Mouse (Mus musculus) intestine, embryonic 14.5 days (tissue): Measurements from ENCODE around the gene Pdlim3. TPM values are rescaled to one million over a fixed set of nuclear protein-coding genes. Genes with fewer than 3 reads are reported as not detected.

Experiments used
- ATAC-seq: fragments of 200-750 bp; cut with Nextera tagmentation; replicated peaks from 2 replicates; pipeline ENCODE4 v1.8.0; 2017; ENCODE audit warnings: low read depth, moderate number of reproducible peaks, moderate TSS enrichment, moderate library complexity; ENCODE audit not compliant: low FRiP score, low TSS enrichment
- DNase-seq: peaks from one replicate; pipeline ENCODE4 v3.0.0-alpha.2; 2018; ENCODE audit warnings: low spot score
- H3K27ac ChIP-seq: fragments of 300-500 bp; sonication (generic); 2 replicates; pipeline ENCODE4 v1.5.1; 2014; ENCODE audit warnings: low read depth, mild to moderate bottlenecking, control low read depth
- H3K27me3 ChIP-seq: fragments of 300-500 bp; sonication (generic); replicated peaks from 2 replicates; pipeline ENCODE4 v1.6.1; 2014; ENCODE audit warnings: low read length, control low read depth; ENCODE audit not compliant: control insufficient read depth, insufficient read depth
- H3K36me3 ChIP-seq: fragments of 300-500 bp; sonication (generic); 2 replicates; pipeline ENCODE4 v1.6.1; 2014; ENCODE audit warnings: low read length, control low read depth; ENCODE audit not compliant: control insufficient read depth, insufficient read depth
- H3K4me1 ChIP-seq: fragments of 300-500 bp; sonication (generic); replicated peaks from 2 replicates; pipeline ENCODE4 v1.6.1; 2014; ENCODE audit warnings: low read length, control low read depth, mixed read lengths; ENCODE audit not compliant: control insufficient read depth, insufficient read depth
- H3K4me2 ChIP-seq: fragments of 300-500 bp; sonication (generic); 2 replicates; pipeline ENCODE4 v1.6.1; 2014; ENCODE audit warnings: low read length
- H3K4me3 ChIP-seq: fragments of 300-500 bp; sonication (generic); 2 replicates; pipeline ENCODE4 v1.5.1; 2014; ENCODE audit warnings: low read depth, low read length, control low read depth, mixed read lengths
- H3K9ac ChIP-seq: fragments of 300-500 bp; sonication (generic); 2 replicates; pipeline ENCODE4 v1.6.1; 2014; ENCODE audit warnings: mild to moderate bottlenecking, low read length
- H3K9me3 ChIP-seq: fragments of 300-500 bp; sonication (generic); 2 replicates; pipeline ENCODE4 v1.6.1; 2016; ENCODE audit warnings: low read length, control low read depth; ENCODE audit not compliant: control insufficient read depth
- WGBS: fragments of 180-500 bp; shearing (Covaris S2); extraction: QIAGEN DNeasy Blood & Tissue Kit; methylation state at CpG from one replicate; pipeline ENCODE4 v1.1.7; 2014; 5-methylcytosine and 5-hydroxymethylcytosine counted together
- polyA plus RNA-seq: library from polyadenylated mRNA; unstranded; fragments of >200 nt; fragmentation: Nextera tagmentation; extraction: Ambion mirVana; gene quantifications from 2 replicates; pipeline ENCODE4 v1.2.1, GENCODE M21; 2014

The Pdlim3 gene
- polyA plus RNA-seq, 1 experiment from 2014 or later = 90.3 TPM

GRCm38 (mm10) chr8:45916496-45916895 lies 31.2 kb downstream of the Pdlim3 start:
- peaks cover 6% of the 10 kb centered on the region; the same call in 1 of the 2 replicates for H3K4me1 ChIP-seq
- ATAC-seq = no peak
- 83% methylated on average over 3 of the region's 3 CpGs for WGBS

GRCm38 (mm10) chr8:45917040-45917679 lies 31.9 kb downstream of the Pdlim3 start:
- no peak for DNase-seq
- Histone ChIP-seq H3K9me3 (peaks cover under 1% of the 10 kb centered on the region; the same call in 1 of the 2 replicates), H3K4me1 (peaks cover 6% of the 10 kb centered on the region; the same call in 1 of the 2 replicates), H3K27ac (no peak overlapping the region), H3K36me3 (no peaks in the 10 kb centered on the region), H3K27me3 (no peaks in the 10 kb centered on the region), H3K4me2 (no peak overlapping the region), H3K4me3 (no peak overlapping the region), H3K9ac (no peak overlapping the region)
- WGBS = 69% methylated on average over 20 of the region's 20 CpGs
- ATAC-seq = no peak

More at GRCm38 (mm10) chr8:45916496-45916895, 31.2 kb downstream of the Pdlim3 start:
- Histone ChIP-seq H3K4me2 (no peak overlapping the region), H3K36me3 (no peaks in the 10 kb centered on the region), H3K27me3 (no peaks in the 10 kb centered on the region), H3K9ac (no peak overlapping the region), H3K9me3 (no peaks in the 10 kb centered on the region), H3K4me3 (no peak overlapping the region), H3K27ac (no peak overlapping the region)
- DNase-seq = no peak

GRCm38 (mm10) chr8:45918891-45919290 lies 33.6 kb downstream of the Pdlim3 start:
- ATAC-seq (no peak), DNase-seq (no peak)
- H3K27ac ChIP-seq = no peak overlapping the region
- H3K9me3 ChIP-seq = peaks cover 4% of the 10 kb centered on the region
- H3K27me3 ChIP-seq = no peaks in the 10 kb centered on the region
- H3K4me3 ChIP-seq = no peak overlapping the region
- no peak overlapping the region for H3K4me2 ChIP-seq
- peaks cover 6% of the 10 kb centered on the region; the same call in 1 of the 2 replicates for H3K4me1 ChIP-seq
- 86% methylated on average over 15 of the region's 15 CpGs for WGBS
- H3K36me3 ChIP-seq = no peaks in the 10 kb centered on the region
- no peak overlapping the region for H3K9ac ChIP-seq

- no peak overlapping the region for H3K27ac ChIP-seq
- 93% methylated on average over 7 of the region's 7 CpGs for WGBS
- peaks cover 4% of the 10 kb centered on the region for H3K9me3 ChIP-seq
- H3K4me2 ChIP-seq = no peak overlapping the region
- peaks cover 6% of the 10 kb centered on the region; the same call in 1 of the 2 replicates for H3K4me1 ChIP-seq
- no peak for DNase-seq
- no peak overlapping the region for H3K4me3 ChIP-seq
- no peaks in the 10 kb centered on the region for H3K27me3 ChIP-seq
- H3K36me3 ChIP-seq = no peaks in the 10 kb centered on the region
- no peak for ATAC-seq
- H3K9ac ChIP-seq = no peak overlapping the region
These were observed 35.1 kb downstream of the Pdlim3 start for GRCm38 (mm10) chr8:45920392-45920791.

GRCm38 (mm10) chr8:45922116-45922515 lies 36.9 kb downstream of the Pdlim3 start:
- Histone ChIP-seq H3K27me3 (no peaks in the 10 kb centered on the region), H3K27ac (no peak overlapping the region), H3K4me3 (no peak overlapping the region), H3K4me1 (0 out of 2 replicates have a peak, but pooled peaks cover under 1% of the 10 kb centered on the region), H3K9ac (no peak overlapping the region), H3K9me3 (peaks cover 4% of the 10 kb centered on the region), H3K36me3 (no peaks in the 10 kb centered on the region), H3K4me2 (no peak overlapping the region)
- DNase-seq (no peak), ATAC-seq (no peak)
- 91% methylated on average over 7 of the region's 7 CpGs for WGBS

- H3K36me3 ChIP-seq = no peaks in the 10 kb centered on the region
- DNase-seq = peak; percentile 99
- peak within 1 kb of the TSS; percentile 20; the same call in 1 of the 2 replicates for H3K4me3 ChIP-seq
- no peaks in the 10 kb centered on the region for H3K4me1 ChIP-seq
- H3K27ac ChIP-seq = no peak within 1 kb of the TSS
- H3K9ac ChIP-seq = no peak within 1 kb of the TSS
- H3K9me3 ChIP-seq = peaks cover 10% of the 10 kb centered on the region; the same call in 1 of the 2 replicates
- H3K27me3 ChIP-seq = no peaks in the 10 kb centered on the region
- WGBS = 7% methylated on average over 23 of the region's 23 CpGs
- H3K4me2 ChIP-seq = peak within 1 kb of the TSS; percentile 50
- ATAC-seq = peak; percentile 81
These were observed 49.3 kb downstream of the Pdlim3 start, which contains the start of gene Ccdc110 for GRCm38 (mm10) chr8:45934582-45935014. Gene Ccdc110, plus strand, starts transcription at chr8:45934619.

- ATAC-seq = no peak
- WGBS = 91% methylated on average over 9 of the region's 9 CpGs
These were observed 51.7 kb downstream of the Pdlim3 start for GRCm38 (mm10) chr8:45936986-45937385.

GRCm38 (mm10) chr8:45946283-45946682 lies 61.0 kb downstream of the Pdlim3 start:
- 86% methylated on average over 4 of the region's 4 CpGs for WGBS
- H3K27ac ChIP-seq = no peak overlapping the region
- no peak for ATAC-seq

More at GRCm38 (mm10) chr8:45936986-45937385, 51.7 kb downstream of the Pdlim3 start:
- no peaks in the 10 kb centered on the region for H3K36me3 ChIP-seq
- no peaks in the 10 kb centered on the region for H3K4me1 ChIP-seq
- no peak overlapping the region for H3K4me2 ChIP-seq
- no peak for DNase-seq
- no peak overlapping the region for H3K27ac ChIP-seq
- no peaks in the 10 kb centered on the region for H3K27me3 ChIP-seq
- H3K9me3 ChIP-seq = no peaks in the 10 kb centered on the region
- no peak overlapping the region for H3K4me3 ChIP-seq
- no peak overlapping the region for H3K9ac ChIP-seq

GRCm38 (mm10) chr8:45950622-45951021 lies 65.4 kb downstream of the Pdlim3 start:
- Histone ChIP-seq H3K4me1 (no peaks in the 10 kb centered on the region), H3K27ac (no peak overlapping the region), H3K27me3 (no peaks in the 10 kb centered on the region), H3K9me3 (no peaks in the 10 kb centered on the region), H3K9ac (no peak overlapping the region), H3K36me3 (no peaks in the 10 kb centered on the region), H3K4me3 (no peak overlapping the region), H3K4me2 (no peak overlapping the region)
- WGBS = 69% methylated on average over 2 of the region's 2 CpGs
- ATAC-seq = no peak
- DNase-seq = no peak

More at GRCm38 (mm10) chr8:45946283-45946682, 61.0 kb downstream of the Pdlim3 start:
- Histone ChIP-seq H3K4me1 (no peaks in the 10 kb centered on the region), H3K27me3 (no peaks in the 10 kb centered on the region), H3K36me3 (no peaks in the 10 kb centered on the region), H3K9me3 (no peaks in the 10 kb centered on the region), H3K4me3 (no peak overlapping the region), H3K4me2 (no peak overlapping the region), H3K9ac (no peak overlapping the region)
- no peak for DNase-seq
